Mouse (Mus musculus): ENCODE measurements at regions not wholly inside any gene's neighbourhood (a gene's known extent, or its start where the extent isn't known, plus 50 kb on each side); places are given as distances from the start of the nearest gene placed in this dataset.
A peak's percentile ranks its signal among the peaks of the same experiment; 100 is the strongest.

DNA sequence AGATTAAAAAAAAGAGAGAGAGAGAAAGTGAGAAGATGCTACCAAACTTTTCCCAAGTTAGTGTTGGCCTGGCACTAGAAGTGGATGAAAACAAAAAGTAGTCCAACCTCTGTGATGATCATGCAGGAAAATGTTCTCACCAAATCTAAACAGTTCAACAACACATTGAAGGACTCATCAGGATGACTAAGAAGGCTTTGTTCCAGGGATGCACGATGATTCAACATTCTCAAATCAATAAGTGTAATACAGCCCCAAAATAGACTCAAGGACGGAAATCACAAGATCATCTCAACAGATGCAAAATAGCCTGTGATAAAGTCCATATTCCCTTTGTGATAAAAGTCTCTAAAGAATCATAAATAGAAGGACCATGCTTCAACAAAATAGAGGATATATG, 106.3 kb downstream of the Cysltr2 start:
- no peak for DNase-seq

DNA sequence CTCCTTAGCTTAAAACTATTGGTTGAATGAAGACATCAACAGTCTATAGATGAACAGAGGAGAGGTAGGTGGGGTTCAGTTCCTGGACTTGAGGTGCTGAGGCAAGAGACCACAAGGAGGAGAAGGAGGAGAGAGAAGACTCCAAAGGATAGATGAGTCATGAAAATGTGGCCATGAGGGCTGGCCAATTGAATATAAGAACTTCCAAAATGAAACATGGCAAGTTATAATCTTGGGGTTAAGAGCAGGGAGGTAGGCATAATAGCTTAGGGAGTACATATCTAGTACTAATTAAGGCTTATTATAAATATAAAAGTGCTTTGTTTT, 109.9 kb downstream of the Cysltr2 start:
- no peak for DNase-seq

GRCm38 (mm10) chr14:72938382-72939066, 110.4 kb downstream of the Cysltr2 start:
- DNase-seq = no peak

DNA sequence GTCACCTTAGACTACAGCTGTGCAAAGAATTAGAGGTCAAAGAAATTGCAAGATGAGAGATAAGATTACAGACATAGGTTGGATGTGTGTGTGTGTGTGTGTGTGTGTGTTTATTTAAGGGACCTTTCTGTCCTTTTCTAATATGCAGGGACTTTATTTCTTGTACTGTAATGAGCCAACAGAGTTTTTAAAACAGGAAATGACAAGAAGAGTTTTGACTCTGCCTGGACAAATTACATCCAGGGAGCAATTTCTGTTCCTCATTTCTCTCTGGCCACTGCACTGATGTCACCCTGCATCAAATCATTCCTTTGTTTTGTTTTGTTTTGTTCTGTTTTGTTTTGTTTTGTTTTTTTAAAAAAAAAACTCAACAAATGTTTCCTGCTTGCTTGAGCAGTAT, 115.3 kb downstream of the Cysltr2 start:
- no peak for DNase-seq

GRCm38 (mm10) chr14:72932296-72932695, 116.6 kb downstream of the Cysltr2 start:
- no peak for DNase-seq

DNA sequence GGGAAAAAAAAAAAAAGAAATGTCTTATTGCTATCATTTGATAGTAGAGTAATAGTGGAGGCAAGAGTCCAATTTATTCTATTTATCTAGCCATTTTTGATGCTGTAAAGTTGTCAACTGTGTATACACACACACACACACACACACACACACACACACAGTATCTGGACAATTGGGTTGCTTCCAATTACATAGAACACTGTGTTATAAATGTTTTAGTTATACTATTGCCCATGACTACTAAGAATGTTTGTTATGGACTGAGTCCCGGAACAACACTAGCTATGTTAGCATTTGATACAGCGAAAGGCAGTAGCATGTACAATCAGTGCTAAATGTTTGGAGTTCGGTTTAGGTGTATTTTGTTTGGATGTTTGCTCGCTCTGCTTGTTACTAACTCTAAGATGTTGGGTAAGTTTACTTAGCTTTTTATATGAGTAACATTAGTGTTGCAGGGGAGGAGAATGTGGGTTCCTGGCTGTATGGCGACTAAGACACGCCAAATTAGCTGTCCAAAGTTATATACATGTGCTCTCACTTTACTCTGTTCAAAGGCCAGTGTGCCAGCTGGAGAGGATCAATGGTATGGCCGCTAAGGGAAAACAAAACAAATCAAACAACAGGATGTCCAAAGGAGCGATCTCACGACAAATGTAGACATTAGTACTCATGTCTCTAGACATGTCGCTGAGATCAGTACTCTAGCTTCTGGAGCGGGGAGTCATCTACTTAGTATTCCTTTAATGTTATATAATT, 147.6 kb downstream of the Cysltr2 start:
- DNase-seq = no peak

GRCm38 (mm10) chr14:72899630-72900029, 149.3 kb downstream of the Cysltr2 start:
- DNase-seq = no peak

GRCm38 (mm10) chr14:72892316-72892715, 156.6 kb downstream of the Cysltr2 start:
- DNase-seq = no peak

DNA sequence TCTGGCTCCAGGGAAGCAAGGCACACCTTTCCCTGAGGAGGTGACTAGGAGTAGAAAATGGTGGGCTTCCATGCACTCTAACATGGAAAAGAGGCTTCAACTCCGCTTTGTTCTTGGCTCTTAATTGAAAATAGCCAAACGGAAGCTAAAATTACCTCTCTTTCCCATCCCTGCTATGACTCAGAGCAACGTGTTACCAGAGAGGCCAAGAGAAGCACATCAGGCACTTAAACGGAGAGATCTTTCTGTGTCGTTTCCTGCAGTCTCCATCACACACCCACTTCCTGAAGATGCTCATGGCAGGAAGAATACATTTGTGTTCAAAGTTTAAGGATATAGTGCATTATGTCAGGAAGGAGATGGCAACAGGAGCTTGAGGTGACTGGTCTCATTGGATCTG, 159.3 kb downstream of the Cysltr2 start:
- no peak for DNase-seq

DNA sequence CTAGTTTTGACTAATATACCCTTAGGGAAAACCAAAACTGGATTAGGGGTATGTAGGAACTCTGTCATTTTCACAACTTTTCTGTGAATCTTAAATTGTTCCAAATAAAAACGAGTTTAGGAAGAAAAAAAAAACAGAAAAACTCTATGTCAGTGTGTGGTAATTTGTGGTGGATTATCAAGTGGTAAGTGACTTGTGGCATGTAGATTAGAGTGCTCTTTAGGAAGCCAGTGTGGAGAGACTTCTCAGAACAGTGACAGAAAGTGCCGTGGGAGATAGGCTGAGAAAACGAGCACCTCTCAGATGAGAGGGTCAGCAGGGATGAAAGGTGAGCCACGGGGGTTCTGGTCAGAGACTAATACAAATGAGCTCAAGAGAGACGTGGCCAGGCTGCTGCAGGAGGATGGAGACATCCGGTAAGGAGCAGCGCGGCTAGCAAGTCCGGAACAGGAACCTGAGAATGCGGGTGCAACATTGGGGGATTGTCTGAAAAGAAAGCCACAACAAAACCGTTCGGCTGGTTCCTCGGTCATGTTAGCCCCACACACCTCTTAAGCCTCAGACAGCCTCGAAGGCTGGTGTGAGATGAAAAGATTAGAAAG, 161.3 kb downstream of the Cysltr2 start:
- DNase-seq = no peak

GRCm38 (mm10) chr14:72886935-72887369, 162.0 kb downstream of the Cysltr2 start:
- DNase-seq = no peak

DNA sequence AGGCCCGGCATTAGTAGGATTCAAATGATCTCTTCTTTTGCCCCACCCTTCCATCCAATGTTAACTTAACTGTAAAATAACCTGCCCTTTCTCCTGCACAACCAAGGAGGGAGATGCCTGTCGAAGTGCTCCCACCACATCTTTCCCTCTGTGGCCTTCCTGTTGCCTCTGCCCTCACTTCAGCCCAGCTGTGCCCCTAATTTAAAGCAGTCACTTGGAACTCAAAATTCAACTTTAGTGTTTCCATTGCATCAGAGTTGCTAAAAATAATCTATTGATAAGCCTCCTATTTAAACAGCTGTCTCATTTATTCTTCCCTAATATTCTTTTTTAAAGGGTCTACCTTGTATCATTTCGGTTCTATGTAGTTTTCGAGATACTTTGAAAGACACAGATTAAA, 163.1 kb downstream of the Cysltr2 start:
- no peak for DNase-seq

GRCm38 (mm10) chr14:72884561-72884960, 164.4 kb downstream of the Cysltr2 start:
- no peak for DNase-seq

- DNase-seq = no peak
These were observed 167.3 kb upstream of the Fndc3a start for GRCm38 (mm10) chr14:72877132-72877531.

DNA sequence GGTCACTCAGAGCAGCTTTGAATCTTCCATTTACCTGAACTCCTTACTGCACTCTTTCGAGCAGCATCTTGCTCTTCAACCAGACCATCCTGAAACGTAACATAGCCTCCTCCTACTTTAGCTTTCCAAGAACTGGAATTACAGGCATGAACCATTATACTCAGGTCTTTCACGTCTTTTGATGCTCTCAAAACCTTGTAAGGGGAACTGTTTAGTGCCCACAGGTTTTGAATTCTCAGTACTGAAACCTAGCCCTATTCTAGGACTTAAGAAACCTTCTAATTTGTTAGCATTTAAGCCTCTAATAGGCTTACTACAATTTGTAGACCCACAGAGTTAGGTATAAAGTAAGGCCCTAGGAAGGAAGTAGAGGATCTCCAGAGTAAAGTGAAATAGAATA, 163.7 kb upstream of the Fndc3a start:
- DNase-seq = no peak

DNA sequence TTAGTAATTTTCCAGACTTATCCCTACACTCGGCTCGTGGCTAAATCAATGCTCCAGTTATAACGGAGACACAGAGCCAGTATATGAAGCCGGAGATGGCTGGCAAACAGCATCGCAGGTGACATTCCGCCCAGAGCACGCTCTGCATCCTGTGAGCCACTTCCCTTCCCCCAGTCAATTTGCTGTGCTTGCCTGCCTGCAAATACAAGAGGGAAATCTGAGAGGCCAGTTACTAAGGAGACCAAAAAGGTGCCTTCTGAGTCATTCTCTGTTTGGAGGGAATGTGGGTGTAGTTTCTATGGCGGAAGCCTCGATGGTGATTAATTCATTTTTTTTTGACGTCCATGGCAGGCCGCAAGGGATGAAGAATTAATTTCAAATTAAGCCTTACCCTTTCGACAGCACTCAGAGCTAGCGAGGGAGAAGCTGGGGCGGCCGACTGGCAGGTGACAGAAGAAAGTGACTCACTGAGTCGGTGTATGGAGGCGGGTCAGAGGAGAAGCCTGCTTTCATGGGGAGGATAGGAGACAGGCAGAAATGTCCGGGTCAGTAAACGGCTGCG, 159.5 kb upstream of the Fndc3a start:
- peak; percentile 16 for DNase-seq

GRCm38 (mm10) chr14:72866896-72867295, 157.1 kb upstream of the Fndc3a start:
- no peak for DNase-seq

GRCm38 (mm10) chr14:72865531-72865930, 155.7 kb upstream of the Fndc3a start:
- no peak for DNase-seq

- DNase-seq = no peak
These were observed 155.0 kb upstream of the Fndc3a start for GRCm38 (mm10) chr14:72864792-72865191.

- no peak for DNase-seq
These were observed 154.3 kb upstream of the Fndc3a start for GRCm38 (mm10) chr14:72864130-72864529.

- no peak for DNase-seq
These were observed 153.2 kb upstream of the Fndc3a start for GRCm38 (mm10) chr14:72862806-72863526.

DNA sequence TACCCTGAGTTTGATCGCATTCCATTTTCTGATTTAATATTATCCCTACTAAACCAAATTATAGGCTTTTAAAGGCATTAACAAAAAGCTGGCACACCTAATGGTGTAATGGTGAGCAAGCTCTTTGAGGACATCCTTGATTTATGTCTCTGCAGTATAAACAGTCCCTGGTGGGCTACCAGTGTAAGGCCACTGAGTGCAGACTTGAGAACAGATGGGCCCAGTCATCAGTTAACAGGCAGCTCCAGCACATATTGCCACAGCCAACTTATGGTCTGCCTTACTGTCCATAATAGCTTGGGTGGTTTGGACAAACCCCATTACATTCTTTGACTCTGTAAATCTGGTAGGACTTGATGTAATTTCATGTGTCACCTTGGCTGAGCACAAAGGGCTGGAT, 144.4 kb upstream of the Fndc3a start:
- no peak for DNase-seq

DNA sequence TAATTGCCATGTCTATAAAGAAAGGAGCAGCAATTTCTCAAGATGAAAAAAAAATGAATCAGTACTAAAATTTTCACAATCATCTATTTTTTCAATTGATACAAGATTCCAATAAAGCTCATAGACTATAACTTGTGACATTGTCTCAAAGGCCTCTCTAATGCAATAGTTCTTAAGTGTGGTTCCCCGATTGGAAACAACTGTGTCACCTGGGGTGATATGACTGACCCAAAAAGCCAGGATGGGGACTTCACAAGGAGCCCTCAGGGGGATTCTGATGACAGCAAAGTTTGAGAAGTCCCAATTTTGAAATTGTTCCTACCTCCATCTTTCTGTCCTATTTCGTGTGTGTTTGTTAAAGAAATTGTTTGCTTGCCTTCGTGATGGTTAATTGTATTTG, 143.3 kb upstream of the Fndc3a start:
- no peak for DNase-seq

Data from right cerebral cortex, postnatal 14 days (tissue).